Mouse (Mus musculus) left cerebral cortex, postnatal 4 days (tissue): ENCODE data around the gene Pgr. TPM values are rescaled to one million over a fixed set of nuclear protein-coding genes. Genes with fewer than 3 reads are reported as not detected.

Experiments used
- DNase-seq: peaks from one replicate; pipeline ENCODE4 v3.0.0-alpha.2; 2022
- intact Hi-C: fragments of 180-260 bp; cut with DNase I; formaldehyde crosslinking; loops from one replicate; pipeline ENCODE4 v1.15.1; 2025
- total RNA-seq, 2 experiments: library from RNA; stranded (reverse); gene quantifications; 2 replicates each; pipeline ENCODE4 v1.2.3; 2021

The Pgr gene
- 1 to 10 TPM; 6.2 to 6.3 TPM for total RNA-seq

GRCm38 (mm10) chr9:8899616-8900202, at the start of gene Pgr:
TSS of gene Pgr (plus strand) at chr9:8899833.
- intact Hi-C loops = no loop called here

GRCm38 (mm10) chr9:8857455-8857854, 42.2 kb upstream of the Pgr start:
- intact Hi-C loops = no loop called here

More at GRCm38 (mm10) chr9:8899616-8900202, at the start of gene Pgr:
- peak; percentile 13 for DNase-seq

GRCm38 (mm10) chr9:8868511-8868910, 31.1 kb upstream of the Pgr start:
- intact Hi-C loops = no loop called here
- no peak for DNase-seq

More at GRCm38 (mm10) chr9:8857455-8857854, 42.2 kb upstream of the Pgr start:
- no peak for DNase-seq

GRCm38 (mm10) chr9:8895205-8895604, 4.4 kb upstream of the Pgr start:
- no peak for DNase-seq

GRCm38 (mm10) chr9:8900203-8901012, 775 bp downstream of the Pgr start:
- peak; percentile 31 for DNase-seq
- intact Hi-C loops = no loop called here

More at GRCm38 (mm10) chr9:8895205-8895604, 4.4 kb upstream of the Pgr start:
- intact Hi-C loops = no loop called here

GRCm38 (mm10) chr9:8901013-8901646, 1.5 kb downstream of the Pgr start:
- intact Hi-C loops = no loop called here
- DNase-seq = peak; percentile 24

- intact Hi-C loops = no loop called here
- peak; percentile 38 for DNase-seq
Observed at GRCm38 (mm10) chr9:8901647-8902131, 2.1 kb downstream of the Pgr start.

GRCm38 (mm10) chr9:8902277-8902676, 2.6 kb downstream of the Pgr start:
- no peak for DNase-seq
- intact Hi-C loops = no loop called here

GRCm38 (mm10) chr9:8927561-8927960, 27.9 kb downstream of the Pgr start:
- no peak for DNase-seq
- intact Hi-C loops = no loop called here

- no peak for DNase-seq
Observed at GRCm38 (mm10) chr9:8937753-8938152, 38.1 kb downstream of the Pgr start.

GRCm38 (mm10) chr9:8953306-8953705, 53.7 kb downstream of the Pgr start:
- intact Hi-C loops = no loop called here
- no peak for DNase-seq

More at GRCm38 (mm10) chr9:8937753-8938152, 38.1 kb downstream of the Pgr start:
- intact Hi-C loops = no loop called here

GRCm38 (mm10) chr9:8964512-8965133, 65.0 kb downstream of the Pgr start:
- peak; percentile 34 for DNase-seq
- intact Hi-C loops = loop anchor here (10.0 kb wide), 1 partner anchor 260 kb away; no protein-coding TSS in a partner anchor

- intact Hi-C loops = no loop called here
- no peak for DNase-seq
Observed at GRCm38 (mm10) chr9:8970240-8970639, 70.6 kb downstream of the Pgr start.

- intact Hi-C loops = no loop called here
- DNase-seq = no peak
Observed at GRCm38 (mm10) chr9:8971491-8971890, 71.9 kb downstream of the Pgr start, which contains the start of gene Gm16485. TSS of gene Gm16485 (plus strand) at chr9:8971791.

GRCm38 (mm10) chr9:8977775-8978174, 78.1 kb downstream of the Pgr start:
- no peak for DNase-seq
- intact Hi-C loops = no loop called here

GRCm38 (mm10) chr9:8982315-8982714, 82.7 kb downstream of the Pgr start:
- no peak for DNase-seq
- intact Hi-C loops = no loop called here

- intact Hi-C loops = no loop called here
- no peak for DNase-seq
Observed at GRCm38 (mm10) chr9:8996494-8996893, 96.9 kb downstream of the Pgr start.

- intact Hi-C loops = no loop called here
- DNase-seq = no peak
Observed at GRCm38 (mm10) chr9:9001170-9001569, 101.5 kb downstream of the Pgr start.

- no peak for DNase-seq
- intact Hi-C loops = no loop called here
Observed at GRCm38 (mm10) chr9:9015108-9015507, 115.5 kb downstream of the Pgr start.
